Mouse (Mus musculus): ENCODE data around the gene Slc30a9.

The Slc30a9 gene

DNA sequence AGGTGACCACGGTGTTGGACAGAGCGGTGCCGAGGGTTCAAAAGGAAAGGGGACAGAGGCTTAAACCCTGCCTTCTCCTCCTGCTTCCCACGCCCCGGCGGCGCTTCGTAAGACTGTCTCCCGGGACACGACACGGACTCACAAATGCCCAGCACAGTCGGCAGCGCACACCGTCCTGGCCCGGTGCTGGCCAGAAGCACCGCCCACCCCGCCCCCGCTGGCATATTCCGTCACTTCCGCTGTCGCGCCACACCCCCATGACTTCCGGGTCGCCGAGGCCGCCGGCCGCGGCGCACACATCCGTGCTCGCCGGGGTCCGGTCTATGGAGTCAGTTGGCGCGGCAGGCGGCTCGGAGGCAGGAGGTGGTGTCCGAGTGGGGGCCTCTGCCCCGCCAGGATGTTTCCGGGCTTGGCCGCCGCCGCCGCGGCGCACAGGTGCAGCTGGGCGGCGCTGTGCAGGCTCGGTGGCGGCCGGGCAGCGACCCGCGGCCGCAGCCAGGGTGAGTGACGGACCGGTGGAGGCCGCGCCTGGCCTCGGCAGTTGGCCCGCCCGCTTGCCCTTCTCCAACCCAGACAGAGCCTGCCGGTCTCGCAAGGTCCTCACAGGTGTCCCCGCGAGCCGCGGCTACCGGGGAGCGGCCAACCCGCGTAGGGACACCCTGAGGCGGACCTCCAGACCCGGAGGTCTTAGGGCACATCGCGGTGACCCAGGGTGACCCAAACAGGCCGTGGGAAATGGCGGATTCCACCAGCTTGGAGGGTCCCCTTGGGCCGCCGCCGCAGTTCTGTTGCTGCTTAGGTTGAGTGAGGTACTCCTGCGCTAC is at the start of gene Slc30a9:
Slc30a9 (plus strand) TSS at position 258 of the 824 bp plus-strand sequence.
- peak; percentile 96 for DNase-seq

GRCm38 (mm10) chr5:67258473-67258872 is 48.3 kb upstream of the Slc30a9 start:
- no peak for DNase-seq

DNA sequence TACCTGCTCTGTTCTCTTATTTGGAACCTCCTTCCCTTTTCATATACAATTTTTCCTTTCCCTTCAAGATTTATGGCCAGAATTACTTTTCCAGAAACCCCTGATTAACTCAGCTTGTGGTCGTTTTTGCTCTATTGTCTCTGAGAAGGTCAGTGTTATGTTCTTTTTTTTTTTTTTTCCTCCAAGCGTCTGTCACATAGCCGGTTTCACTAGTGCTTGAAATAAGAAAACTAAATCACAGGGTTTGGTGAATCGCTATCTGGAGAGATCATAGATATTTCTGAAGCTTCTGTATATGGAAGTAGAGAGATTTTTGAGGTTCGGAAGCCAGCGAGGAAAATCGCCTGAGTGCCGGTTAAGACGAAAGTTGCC is 46.6 kb upstream of the Slc30a9 start:
- no peak for DNase-seq

GRCm38 (mm10) chr5:67260531-67261371 is 46.0 kb upstream of the Slc30a9 start, which contains the start of gene Tmem33:
Gene Tmem33 (plus strand): TSS chr5:67260565.
- DNase-seq: peak; percentile 95

- DNase-seq: no peak
Observed at GRCm38 (mm10) chr5:67262964-67263363, 43.8 kb upstream of the Slc30a9 start.

DNA sequence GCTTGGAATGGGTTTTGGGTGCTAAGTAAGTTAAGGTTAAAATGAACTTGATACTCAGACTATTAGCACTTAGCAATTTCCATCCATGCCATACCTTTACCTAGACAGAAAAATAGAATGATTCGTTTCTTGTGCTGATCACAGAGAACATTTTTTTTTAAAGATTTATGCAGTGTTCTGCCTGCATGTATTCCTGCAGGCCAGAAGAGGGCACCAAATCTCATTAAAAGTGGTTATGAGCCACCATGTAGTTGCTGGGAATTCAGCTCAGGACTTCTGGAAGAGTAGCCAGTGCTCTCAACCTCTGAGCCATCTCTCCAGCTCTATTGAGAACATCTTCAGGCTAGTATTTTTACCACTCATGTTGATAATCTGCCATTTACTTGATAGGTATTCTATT is 40.6 kb upstream of the Slc30a9 start:
- DNase-seq: no peak

DNA sequence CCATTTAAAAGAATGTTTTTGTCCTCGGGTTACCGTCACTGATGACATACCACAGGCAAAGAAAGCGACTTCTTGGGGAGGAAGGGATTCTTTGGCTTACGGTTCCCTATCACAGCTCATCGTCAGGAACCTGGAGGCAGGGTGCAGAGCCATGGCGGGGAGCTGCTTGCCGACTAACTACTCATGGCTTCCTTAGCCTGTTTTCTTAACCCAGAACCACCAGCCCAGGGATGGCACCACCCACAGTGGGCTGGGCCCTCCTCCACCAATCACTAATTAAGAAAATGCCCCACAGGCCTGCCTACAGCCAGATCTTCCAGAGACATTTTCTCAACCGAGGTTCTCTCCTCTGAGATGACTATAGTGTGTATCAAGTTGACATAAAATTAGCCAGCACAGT is 37.4 kb upstream of the Slc30a9 start:
- no peak for DNase-seq

DNA sequence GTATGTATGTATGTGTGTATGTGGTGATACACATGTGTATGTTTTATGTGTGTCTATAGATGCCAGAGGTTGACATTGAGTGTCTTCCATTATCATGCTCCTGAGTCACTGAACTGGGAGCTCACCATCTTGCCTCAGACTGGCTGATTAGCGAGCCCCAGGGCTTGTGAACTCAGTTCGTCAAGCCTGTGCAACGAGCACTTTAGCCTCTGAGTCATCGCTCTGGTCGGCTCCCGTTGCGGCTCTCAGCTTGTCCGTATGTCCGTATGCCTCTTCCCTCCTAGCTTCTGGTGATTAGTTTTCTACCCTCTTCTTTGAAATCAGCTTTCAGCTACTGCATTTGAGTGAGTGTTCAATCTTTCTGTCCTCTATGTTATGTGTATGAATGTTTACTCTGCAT is 27.3 kb upstream of the Slc30a9 start:
- no peak for DNase-seq

DNA sequence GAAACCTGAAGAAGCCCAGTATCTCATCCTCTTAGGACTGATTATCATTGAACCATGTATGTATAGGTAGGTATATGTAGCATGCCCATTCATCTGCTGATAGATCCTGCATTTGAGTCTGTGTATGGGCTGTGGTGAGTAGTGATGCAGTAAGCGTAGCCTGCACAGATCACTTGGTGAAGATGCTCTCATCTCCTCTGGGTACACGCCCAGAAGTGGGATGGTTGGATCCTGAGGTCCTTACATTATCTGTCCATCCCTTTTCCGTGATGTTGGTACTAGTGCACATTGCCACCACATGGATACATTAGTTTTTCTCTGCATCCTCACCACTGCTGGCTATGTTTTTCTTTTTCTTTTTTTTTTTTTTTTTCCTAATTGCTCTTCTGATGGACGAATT is 26.9 kb upstream of the Slc30a9 start:
- no peak for DNase-seq

DNA sequence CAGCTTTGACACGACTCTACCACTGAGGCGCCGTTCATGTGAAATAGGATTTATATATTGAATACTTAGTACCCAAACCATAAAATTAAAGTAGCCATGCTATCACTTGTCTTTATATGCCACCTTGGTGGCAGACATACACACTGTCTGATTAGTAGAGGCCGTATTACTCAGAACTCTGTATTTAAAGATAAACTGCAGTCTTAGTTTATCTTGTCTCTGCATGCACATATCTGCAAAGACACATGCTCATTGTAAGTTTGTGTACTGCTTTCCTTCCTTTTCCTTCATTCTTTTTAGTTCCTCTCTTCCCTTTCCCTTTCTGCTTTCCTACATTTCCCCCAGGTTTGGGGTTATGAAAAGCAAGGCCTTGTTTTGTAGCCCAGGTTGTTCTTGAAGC is 26.4 kb upstream of the Slc30a9 start:
- no peak for DNase-seq

DNA sequence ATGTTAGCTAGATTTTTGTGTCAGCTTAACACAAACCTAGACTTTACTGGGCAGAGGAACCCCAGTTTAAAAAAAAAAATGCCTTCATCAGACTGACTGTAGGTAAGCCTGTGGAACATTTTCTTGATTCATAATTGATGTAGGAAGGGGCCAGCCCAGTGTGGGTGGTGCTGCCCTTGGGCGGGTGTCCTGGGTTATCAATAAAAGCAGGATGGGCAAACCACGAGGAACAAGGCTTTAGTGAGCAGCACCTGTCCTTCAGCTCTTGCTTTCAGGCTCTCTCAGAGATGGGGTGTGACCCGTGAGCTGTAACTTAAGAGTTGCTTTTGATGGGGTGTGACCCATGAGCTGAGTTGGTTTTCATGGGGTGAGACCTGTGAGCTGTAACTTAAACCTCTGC is 11.7 kb upstream of the Slc30a9 start:
- no peak for DNase-seq

- no peak for DNase-seq
Observed at GRCm38 (mm10) chr5:67295682-67296081, 11.1 kb upstream of the Slc30a9 start.

DNA sequence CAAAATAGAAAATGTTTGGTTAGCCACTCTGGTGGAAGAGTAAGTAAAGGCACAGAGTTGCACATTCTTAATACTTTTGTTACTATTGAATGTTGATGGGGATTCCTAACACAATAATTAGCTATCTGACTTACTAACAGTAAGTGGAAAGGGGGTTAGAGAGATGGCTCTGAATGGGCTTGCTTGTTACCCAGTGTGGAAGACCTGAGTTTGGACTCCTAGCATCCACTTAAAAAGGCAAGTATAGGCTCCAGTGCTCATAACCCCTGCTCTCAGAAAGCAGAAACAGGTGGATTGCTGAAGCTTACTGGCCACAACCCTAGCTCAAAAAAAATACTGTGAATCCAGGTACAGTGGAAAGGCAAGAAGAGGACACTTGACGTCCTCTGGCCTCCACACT is 10.6 kb upstream of the Slc30a9 start:
- DNase-seq: no peak

- DNase-seq: peak; percentile 30
Observed at GRCm38 (mm10) chr5:67297026-67297813, 9.5 kb upstream of the Slc30a9 start.

DNA sequence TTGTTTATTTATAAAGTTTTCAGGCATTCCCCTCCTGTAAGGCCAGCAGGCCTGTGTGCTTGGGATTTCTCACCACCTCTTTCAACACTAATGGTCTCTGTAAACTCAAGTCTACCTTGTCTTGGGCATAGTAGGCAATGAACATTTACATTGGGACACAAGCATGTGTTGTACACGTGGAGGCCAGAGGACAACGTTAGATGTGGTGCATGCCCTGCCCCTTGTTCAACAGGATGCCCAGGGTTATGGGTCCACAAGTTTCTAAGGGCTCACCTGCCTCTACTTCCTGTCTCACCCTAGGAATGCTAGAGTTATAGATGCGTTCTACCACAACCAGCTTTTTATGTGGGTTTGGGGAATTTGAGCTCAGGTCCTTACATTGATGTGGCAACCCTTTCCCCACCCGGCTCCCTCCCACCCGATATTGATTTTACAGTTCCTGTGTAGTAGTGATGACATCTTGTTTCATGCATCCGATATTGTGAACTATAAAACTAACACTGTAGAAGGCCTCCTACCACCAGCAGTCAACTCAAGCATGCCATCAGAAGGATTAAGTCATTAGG is 6.8 kb upstream of the Slc30a9 start:
- DNase-seq: no peak

DNA sequence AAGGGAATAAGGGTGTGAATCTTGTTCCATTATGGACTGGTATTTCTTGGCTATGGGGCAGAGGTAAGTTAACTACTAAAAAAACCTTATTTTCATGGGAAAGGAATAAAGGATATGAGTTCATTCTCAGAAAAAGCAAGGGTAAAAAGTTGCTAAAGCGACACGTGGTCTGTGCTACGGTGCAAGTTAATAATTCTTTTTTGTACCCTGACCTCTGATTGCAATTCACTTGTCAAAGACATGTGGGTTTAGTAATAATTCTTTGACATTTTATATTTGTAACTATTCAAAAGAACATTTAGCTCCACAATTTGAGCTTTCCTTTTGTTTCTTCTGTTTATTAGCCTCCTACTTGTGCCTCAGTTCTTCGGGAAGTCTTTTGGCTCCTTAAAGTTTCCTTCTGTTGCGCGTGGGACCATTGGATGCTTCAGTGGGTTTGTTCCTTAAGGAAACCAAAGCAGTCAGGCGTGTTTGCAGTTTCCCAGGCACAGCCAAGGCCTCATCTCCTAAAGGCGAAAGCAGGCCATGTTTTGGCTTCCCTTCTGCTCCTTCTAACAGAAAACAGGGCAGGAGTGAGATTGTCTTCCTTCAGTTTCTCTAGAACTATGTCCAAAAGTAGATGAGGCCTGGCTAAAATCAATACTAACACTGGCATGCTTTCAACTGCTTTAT is 5.7 kb upstream of the Slc30a9 start:
- peak; percentile 23 for DNase-seq

GRCm38 (mm10) chr5:67301722-67302331 is 4.9 kb upstream of the Slc30a9 start:
- no peak for DNase-seq

DNA sequence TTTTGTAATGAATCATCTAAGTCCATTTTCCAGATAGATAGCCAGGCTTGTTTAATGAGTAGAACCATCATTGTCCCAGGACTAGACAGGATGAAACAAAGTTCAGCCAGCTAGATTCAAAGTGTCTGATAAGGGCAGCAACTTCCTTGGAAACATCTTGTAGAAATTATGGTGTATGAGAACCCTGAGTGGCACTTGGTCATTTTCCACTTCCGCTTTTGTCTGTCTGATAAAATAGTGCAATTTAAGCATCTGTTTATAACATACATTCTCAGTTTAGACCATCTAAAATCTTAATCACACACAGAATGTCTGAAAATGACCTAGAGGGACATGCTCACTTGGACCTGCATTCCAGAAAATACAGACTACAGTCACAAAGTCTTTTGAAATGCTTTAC is 2.9 kb upstream of the Slc30a9 start:
- no peak for DNase-seq

GRCm38 (mm10) chr5:67307659-67308222 is 986 bp downstream of the Slc30a9 start:
- no peak for DNase-seq

DNA sequence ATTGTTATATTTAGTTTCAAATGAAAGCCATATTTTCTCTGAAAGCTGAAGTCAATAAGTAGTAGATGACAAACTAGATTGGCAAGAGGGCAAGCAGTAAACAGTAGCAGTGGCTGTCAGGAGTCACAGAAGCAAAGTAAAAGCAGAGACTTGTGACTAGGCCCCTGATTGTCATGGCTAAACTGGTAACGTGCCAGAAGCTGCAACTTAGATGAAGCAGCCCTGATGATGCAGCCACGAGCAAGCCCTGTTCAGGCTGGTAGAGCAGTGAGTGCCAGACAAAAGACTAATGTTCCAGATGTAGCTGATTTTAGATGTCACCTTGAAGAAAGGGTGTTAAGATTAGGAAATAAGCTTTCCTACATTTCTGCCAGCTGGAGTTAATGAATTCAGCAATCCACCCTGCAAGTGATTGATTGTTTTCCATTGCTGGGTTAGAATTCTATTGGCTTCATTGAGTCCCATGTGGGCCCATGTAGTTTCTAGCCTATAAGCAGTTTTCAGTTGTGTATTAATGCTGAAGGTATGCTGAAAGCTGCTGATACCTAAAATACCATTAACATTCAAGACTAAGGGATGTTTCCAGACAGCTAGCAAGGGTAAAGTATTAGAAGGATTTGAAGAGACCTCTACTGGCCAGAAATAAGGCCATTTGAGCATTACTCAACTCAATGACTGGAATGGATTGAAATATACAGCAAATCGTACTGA is 5.2 kb downstream of the Slc30a9 start:
- no peak for DNase-seq

DNA sequence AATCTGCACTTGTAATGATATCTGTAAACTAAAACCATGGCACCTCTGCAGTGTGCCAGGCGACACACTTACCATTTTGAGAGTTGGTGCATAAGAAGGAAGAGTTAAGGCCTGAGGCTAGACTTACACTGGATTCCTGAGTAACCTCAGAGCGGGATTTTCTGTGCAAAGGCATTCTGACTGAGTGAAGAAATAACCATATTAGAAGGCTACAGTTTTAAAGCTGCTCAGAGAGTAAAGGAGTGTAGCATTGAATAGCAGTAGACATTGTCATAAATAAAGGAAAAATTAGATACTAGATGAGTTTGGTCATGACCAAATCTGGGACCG is 5.7 kb downstream of the Slc30a9 start:
- no peak for DNase-seq

All from kidney, postnatal 10 days (tissue).